Mouse (Mus musculus): ENCODE measurements around the gene Col1a1. TPM values are rescaled to one million over a fixed set of nuclear protein-coding genes. Genes with fewer than 3 reads are reported as not detected.
"Not testable (repeated sequence)": the region's sequence is repeated elsewhere in the genome, so short reads cannot be mapped to it uniquely, and the experiment has no call there.

Col1a1 gene
- polyA plus RNA-seq, 1 experiment from 2014 or later = 595 TPM

DNA sequence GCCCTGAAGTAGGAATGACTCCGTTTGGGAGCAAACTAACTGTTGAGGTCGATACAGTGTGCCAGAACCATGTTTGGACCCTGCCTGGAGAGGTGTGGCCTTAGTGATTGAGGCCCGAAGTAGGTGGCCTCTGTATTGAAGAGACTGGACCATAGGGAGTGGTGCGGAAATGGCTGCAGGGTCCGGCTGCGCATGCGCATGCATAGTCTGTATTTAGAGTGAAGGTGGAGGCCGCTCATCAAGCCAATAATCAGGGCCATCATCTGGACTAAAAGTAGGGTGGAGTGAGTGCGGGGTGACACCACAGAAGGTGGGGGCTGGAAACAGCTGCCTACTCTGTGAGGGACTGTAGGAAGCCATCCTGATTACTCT, 21.7 kb downstream of the Col1a1 start:
- 0 out of 2 replicates have a peak, but pooled peaks cover 8% of the 10 kb centered on the region for H3K27me3 ChIP-seq (replicated peaks)
- no peak for ATAC-seq (ENCODE audit: extremely low read depth, insufficient number of reproducible peaks, low FRiP score, low TSS enrichment)
- no peak overlapping the region for H3K9ac ChIP-seq
- 76% methylated on average over 9 of the region's 9 CpGs for WGBS
- no peaks in the 10 kb centered on the region for H3K9me3 ChIP-seq
- H3K4me1 ChIP-seq = peaks cover 19% of the 10 kb centered on the region
- 0 out of 2 replicates have a peak, but pooled peaks cover 2% of the 10 kb centered on the region for H3K36me3 ChIP-seq
- no peak overlapping the region for H3K4me3 ChIP-seq
- 0 out of 2 replicates have a peak overlapping the region, but pooled peaks have one; percentile 25 for H3K4me2 ChIP-seq
- peak overlapping the region; percentile 74 for H3K27ac ChIP-seq (replicated peaks)

DNA sequence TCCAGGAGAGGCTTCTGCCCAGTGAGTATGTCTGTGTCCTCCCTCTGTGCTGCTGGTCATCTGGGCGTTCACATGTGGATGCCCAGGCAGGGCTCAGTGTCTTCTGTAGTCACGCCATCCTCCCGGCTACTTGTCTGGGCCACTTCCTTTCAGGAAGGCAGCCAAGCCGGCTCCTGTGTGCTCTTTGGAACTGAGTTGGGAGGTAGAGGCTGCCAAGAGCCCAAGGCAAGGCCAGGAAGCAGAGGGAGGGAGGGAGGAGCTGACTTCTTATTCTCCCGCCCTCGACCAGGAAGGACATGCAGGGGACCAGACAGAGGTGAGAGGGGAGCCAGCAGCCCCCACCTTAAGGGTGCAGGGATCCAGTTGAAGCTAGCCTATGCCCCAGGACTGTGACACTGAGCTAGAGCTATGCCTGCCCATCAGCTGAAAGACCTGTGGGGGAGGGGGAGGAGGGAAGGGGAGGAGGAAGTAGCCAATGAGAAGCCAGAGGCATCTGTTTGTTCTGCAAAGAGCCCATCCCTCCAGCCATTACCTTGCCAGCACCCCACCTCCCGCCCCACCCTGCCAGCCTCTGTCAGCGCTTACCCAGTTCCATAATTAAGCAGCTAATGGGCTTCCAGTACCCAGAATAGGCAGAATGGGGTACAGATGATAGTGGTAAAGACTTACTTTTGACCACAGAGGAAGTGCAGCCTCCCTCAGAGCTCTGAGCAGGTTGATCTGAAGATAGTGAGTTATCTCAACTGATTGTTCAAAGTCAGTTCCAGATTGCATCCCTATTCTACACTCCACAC, 22.2 kb downstream of the Col1a1 start:
- H3K9me3 ChIP-seq = no peaks in the 10 kb centered on the region
- 0 out of 2 replicates have a peak, but pooled peaks cover 8% of the 10 kb centered on the region for H3K27me3 ChIP-seq (replicated peaks)
- no peak overlapping the region for H3K9ac ChIP-seq
- 18% methylated on average over 8 of the region's 8 CpGs for WGBS
- H3K4me2 ChIP-seq = peak overlapping the region; percentile 25; the same call in 1 of the 2 replicates
- peak overlapping the region; percentile 74 for H3K27ac ChIP-seq (replicated peaks)
- ATAC-seq (ENCODE audit: extremely low read depth, insufficient number of reproducible peaks, low FRiP score, low TSS enrichment) = peak; percentile 52; the same call in 1 of the 2 replicates
- no peak overlapping the region for H3K4me3 ChIP-seq
- no peaks in the 10 kb centered on the region for H3K36me3 ChIP-seq
- H3K4me1 ChIP-seq = peaks cover 24% of the 10 kb centered on the region

DNA sequence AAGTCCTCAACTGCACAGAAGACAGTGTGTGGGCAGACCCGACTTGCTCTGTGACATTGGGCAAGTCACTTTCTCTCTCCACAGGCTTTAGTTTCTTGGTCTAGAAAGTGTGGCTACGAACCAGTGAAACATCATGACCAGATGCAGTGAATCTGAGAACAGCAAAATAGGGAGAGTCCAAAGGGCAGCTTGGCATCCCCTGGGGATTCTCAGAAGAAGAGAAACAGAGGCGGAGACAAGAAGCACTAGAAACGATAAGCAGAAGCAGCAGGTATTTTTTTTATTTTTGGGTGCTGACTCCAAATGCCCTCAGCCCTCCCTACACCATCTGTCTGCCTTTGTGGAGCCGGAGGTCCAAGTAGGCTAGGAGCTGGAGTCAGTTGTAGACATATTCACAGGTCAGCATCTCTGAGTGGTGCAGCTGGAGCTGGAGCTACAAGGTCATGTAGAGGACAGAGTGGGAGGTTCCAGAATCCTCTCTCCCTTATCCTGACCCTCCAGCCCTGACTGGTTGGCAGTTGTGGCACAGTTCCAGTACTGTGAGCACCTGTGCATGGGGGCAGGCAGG, 26.6 kb downstream of the Col1a1 start:
- no peak overlapping the region for H3K9ac ChIP-seq
- 63% methylated on average over 5 of the region's 5 CpGs for WGBS
- no peak overlapping the region for H3K27ac ChIP-seq (replicated peaks)
- no peak overlapping the region for H3K4me2 ChIP-seq
- peaks cover 23% of the 10 kb centered on the region for H3K4me1 ChIP-seq
- H3K36me3 ChIP-seq = no peaks in the 10 kb centered on the region
- no peak for ATAC-seq (ENCODE audit: extremely low read depth, insufficient number of reproducible peaks, low FRiP score, low TSS enrichment)
- no peaks in the 10 kb centered on the region for H3K9me3 ChIP-seq
- no peak overlapping the region for H3K4me3 ChIP-seq
- H3K27me3 ChIP-seq (replicated peaks) = no peaks in the 10 kb centered on the region

DNA sequence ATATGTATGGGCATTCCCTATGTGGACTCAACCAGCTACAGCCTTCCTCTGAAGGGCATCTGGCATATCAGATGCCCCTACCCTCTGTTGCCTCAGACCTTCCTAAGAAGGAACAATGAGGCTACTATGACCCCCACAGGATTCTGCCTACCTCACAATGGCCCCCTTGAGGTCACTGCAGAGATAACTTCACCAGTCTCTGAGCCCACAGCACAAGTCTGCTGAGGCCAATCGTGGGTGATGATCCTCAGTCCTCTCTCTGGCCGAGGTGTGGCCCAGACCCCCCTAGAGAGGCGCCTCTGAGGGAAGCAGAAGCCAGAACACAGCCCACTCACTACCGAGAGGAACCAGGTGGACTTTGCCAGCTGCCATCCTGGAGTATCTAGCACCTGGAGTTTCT, 31.4 kb downstream of the Col1a1 start, which contains the start of gene Hils1:
Hils1 (plus strand) TSS at position 175 of the 400 bp plus-strand sequence.
- Histone ChIP-seq H3K4me3 (no peak within 1 kb of the TSS), H3K27me3 (replicated peaks) (peaks cover 11% of the 10 kb centered on the region; the same call in 1 of the 2 replicates), H3K4me1 (peaks cover 12% of the 10 kb centered on the region), H3K9ac (no peak within 1 kb of the TSS; the same call in 1 of the 2 replicates), H3K4me2 (no peak within 1 kb of the TSS), H3K9me3 (no peaks in the 10 kb centered on the region), H3K36me3 (no peaks in the 10 kb centered on the region), H3K27ac (replicated peaks) (no peak within 1 kb of the TSS)
- WGBS = 45% methylated on average over 4 of the region's 4 CpGs
- no peak for ATAC-seq (ENCODE audit: extremely low read depth, insufficient number of reproducible peaks, low FRiP score, low TSS enrichment)

DNA sequence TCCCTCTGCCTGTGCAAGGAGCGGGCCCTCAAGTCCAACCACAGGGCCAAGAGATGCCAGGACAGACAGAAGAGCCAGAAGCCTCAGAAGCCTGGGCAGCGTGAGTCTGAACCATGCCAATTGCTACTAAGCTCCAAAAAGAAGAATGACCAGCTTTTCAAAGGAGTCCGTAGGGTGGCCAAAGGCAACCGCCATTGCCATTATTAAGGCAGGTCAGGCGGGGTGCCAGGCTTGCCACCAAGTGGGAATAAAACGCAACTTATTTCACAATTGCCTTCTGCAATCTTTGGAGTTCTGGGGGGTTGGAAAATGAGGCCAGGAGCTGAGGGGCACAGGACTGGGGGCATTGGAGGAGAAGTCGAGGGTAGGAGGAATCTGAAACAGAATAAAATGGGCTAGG, 32.2 kb downstream of the Col1a1 start:
- Histone ChIP-seq H3K4me3 (no peak overlapping the region), H3K27me3 (replicated peaks) (peaks cover 11% of the 10 kb centered on the region; the same call in 1 of the 2 replicates), H3K36me3 (no peaks in the 10 kb centered on the region), H3K4me2 (no peak overlapping the region), H3K9ac (no peak overlapping the region; the same call in 1 of the 2 replicates), H3K4me1 (peaks cover 10% of the 10 kb centered on the region; the same call in 1 of the 2 replicates), H3K27ac (replicated peaks) (no peak overlapping the region), H3K9me3 (no peaks in the 10 kb centered on the region)
- no peak for ATAC-seq (ENCODE audit: extremely low read depth, insufficient number of reproducible peaks, low FRiP score, low TSS enrichment)
- 70% methylated on average over 7 of the region's 7 CpGs for WGBS

DNA sequence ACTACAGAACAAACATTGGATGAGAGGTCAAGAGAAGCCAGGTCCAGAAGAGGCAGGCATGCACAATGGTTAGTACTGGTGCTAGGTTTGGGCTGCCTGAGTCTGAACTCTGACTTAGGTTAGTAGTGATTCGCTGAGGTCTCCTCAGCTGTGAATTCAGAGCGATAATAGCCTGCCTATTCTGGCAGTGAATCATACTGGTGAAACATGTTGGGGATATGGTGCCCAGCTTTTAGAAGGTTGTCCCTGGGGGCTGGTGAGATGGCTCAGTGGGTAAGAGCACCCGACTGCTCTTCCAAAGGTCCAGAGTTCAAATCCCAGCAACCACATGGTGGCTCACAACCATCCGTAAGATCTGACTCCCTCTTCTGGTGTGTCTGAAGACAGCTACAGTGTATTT, 33.7 kb downstream of the Col1a1 start:
- ATAC-seq (ENCODE audit: extremely low read depth, insufficient number of reproducible peaks, low FRiP score, low TSS enrichment); H3K4me3 ChIP-seq; H3K27ac ChIP-seq (replicated peaks); H3K9me3 ChIP-seq; H3K4me2 ChIP-seq; H3K9ac ChIP-seq; H3K36me3 ChIP-seq: not testable (repeated sequence)
- Histone ChIP-seq H3K4me1 (peaks cover 23% of the 10 kb centered on the region; the same call in 1 of the 2 replicates), H3K27me3 (replicated peaks) (peaks cover 11% of the 10 kb centered on the region; the same call in 1 of the 2 replicates)
- 88% methylated on average over 4 of the region's 4 CpGs for WGBS

DNA sequence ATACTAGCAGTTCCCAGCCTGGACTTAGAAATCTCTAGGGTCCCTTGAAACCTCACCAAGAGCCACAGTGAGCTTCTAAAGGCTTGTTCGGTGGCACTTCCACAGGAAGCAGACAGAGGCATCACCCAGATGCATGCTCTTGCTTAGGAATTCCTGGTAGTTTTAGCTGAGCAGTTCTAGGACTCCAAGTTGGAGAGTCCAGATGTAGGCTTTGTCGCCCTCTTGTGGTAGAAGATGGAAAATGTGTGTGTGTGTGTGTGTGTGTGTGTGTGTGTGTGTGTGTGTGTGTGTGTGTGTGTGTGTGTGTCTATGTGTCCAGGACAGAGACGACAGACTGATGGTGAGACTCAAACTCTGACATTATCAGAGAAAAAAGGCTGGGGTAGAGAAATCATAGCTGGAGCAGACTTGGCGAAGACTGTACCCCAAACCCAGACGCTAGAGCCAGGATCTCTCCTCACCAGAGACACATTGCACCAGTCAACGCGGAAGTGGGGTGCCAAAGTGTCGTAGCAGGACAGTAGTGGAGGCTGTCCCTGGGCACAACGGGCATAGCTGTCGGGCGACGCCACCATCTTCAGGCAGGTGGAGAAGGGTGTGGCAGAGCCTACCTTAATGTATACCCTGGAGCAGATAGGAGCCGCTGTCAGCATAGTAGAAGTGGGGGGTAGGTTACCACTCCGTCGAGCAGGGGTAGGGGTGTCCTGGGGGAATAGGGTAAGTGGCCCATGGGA, 34.4 kb downstream of the Col1a1 start:
- Histone ChIP-seq H3K9me3 (no peaks in the 10 kb centered on the region), H3K4me3 (no peak overlapping the region), H3K27ac (replicated peaks) (no peak overlapping the region), H3K27me3 (replicated peaks) (peaks cover 11% of the 10 kb centered on the region; the same call in 1 of the 2 replicates), H3K9ac (no peak overlapping the region), H3K36me3 (no peaks in the 10 kb centered on the region), H3K4me1 (peaks cover 30% of the 10 kb centered on the region), H3K4me2 (no peak overlapping the region)
- 62% methylated on average over 15 of the region's 15 CpGs for WGBS
- ATAC-seq (ENCODE audit: extremely low read depth, insufficient number of reproducible peaks, low FRiP score, low TSS enrichment) = no peak

DNA sequence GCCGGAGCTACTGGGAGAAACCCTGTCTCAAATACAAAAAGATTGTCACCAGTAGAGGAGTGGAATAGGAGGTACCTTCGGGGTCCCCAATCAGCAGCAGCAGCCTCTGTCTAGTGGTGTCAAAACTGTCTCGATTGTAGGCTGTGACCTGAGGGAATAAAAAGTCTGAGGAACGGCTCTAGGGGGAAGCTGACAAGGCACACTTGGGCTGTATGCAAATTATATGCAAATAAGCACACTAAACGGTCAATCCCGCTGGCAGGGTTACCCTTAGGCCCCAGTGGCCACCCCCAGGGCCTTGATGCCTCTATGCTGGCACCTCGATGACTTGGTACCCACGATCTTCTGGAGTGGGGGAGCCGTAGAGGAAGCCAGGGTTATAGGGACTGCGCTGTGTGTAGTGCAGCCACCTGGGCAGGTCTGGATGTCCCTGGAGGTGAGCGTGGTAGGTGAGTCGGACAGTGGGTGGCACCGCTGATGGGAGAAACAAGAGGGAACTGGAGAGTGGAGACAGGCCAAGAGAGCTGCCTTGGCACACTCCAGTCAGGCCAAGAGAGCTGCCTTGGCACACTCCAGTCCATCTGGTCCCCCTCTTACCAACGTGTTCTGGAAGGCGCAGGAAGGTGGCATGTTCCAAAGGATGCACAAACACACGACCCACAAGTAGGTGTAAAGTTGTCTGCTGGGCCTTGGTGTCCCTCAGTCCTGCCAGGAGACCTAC, 36.0 kb downstream of the Col1a1 start:
- Histone ChIP-seq H3K4me3 (peak overlapping the region; percentile 41), H3K4me2 (peak overlapping the region; percentile 64), H3K9me3 (no peaks in the 10 kb centered on the region), H3K27me3 (replicated peaks) (peaks cover 11% of the 10 kb centered on the region; the same call in 1 of the 2 replicates), H3K4me1 (peaks cover 47% of the 10 kb centered on the region), H3K27ac (replicated peaks) (no peak overlapping the region), H3K36me3 (no peaks in the 10 kb centered on the region), H3K9ac (peak overlapping the region; percentile 74)
- ATAC-seq (ENCODE audit: extremely low read depth, insufficient number of reproducible peaks, low FRiP score, low TSS enrichment) = no peak
- 69% methylated on average over 16 of the region's 16 CpGs for WGBS

DNA sequence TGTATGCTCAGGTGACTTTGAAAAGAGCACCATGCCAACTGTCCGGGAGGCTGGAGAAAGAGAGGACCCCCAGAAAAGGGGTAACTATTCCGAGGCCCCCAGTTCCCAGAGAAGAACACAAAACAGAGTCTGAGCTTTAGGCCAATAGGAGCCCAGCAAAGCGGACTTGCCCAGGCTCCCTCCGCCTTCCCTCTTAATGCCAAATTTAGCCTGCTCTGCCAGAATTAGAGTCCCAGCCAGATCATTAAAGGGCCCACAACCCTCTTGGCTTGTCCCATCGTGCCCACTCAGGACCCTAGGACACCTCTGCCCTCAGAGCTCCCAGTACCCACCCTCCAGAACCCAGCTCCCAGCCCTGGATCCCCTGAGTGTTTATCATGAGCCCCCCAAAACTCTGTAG, 36.9 kb downstream of the Col1a1 start:
- Histone ChIP-seq H3K27me3 (replicated peaks) (peaks cover 11% of the 10 kb centered on the region; the same call in 1 of the 2 replicates), H3K9ac (peak overlapping the region; percentile 74), H3K4me3 (peak overlapping the region; percentile 41), H3K27ac (replicated peaks) (peak overlapping the region; percentile 79), H3K4me2 (peak overlapping the region; percentile 64), H3K36me3 (no peaks in the 10 kb centered on the region), H3K9me3 (no peaks in the 10 kb centered on the region), H3K4me1 (peaks cover 55% of the 10 kb centered on the region)
- ATAC-seq (ENCODE audit: extremely low read depth, insufficient number of reproducible peaks, low FRiP score, low TSS enrichment) = no peak
- WGBS = 31% methylated on average over 5 of the region's 5 CpGs

DNA sequence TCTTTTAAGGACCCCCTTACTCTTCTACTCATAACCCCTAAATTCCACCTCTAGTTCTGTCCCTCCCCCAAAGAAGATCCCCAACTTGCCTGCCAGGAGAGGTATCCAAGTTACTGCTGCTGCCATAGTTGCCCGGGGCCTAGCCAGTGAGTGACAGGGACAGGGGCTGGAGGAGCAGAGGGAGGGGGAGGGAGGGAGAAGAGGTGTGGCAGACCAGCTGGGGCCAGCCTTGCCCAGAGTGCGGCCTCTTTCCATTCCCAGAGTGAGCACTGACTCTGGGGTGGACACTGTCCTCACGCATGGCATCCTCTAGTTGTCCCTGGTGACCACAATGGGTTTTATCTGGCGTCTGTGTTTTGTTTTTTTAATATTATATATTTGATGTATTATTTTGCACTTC, 37.3 kb downstream of the Col1a1 start:
- Histone ChIP-seq H3K27ac (replicated peaks) (peak overlapping the region; percentile 79), H3K9me3 (no peaks in the 10 kb centered on the region), H3K4me2 (peak overlapping the region; percentile 64), H3K36me3 (no peaks in the 10 kb centered on the region), H3K4me3 (peak overlapping the region; percentile 41), H3K4me1 (peaks cover 59% of the 10 kb centered on the region), H3K27me3 (replicated peaks) (peaks cover 11% of the 10 kb centered on the region; the same call in 1 of the 2 replicates), H3K9ac (peak overlapping the region; percentile 74)
- ATAC-seq (ENCODE audit: extremely low read depth, insufficient number of reproducible peaks, low FRiP score, low TSS enrichment) = peak; percentile 30; the same call in 1 of the 2 replicates
- WGBS = 29% methylated on average over 4 of the region's 4 CpGs

Data from heart, embryonic 13.5 days (tissue).